Mouse (Mus musculus) bone marrow, adult 2 months (tissue): Measurements from ENCODE around the gene Tmem59.

Experiments used
- CTCF ChIP-seq: fragments of 200-500 bp; IDR thresholded peaks from 2 replicates; pipeline ENCODE4 v1.5.1; 2011; ENCODE audit warnings: low read length, control low read depth; ENCODE audit not compliant: control insufficient read depth, insufficient read depth
- POLR2A ChIP-seq: fragments of 200-500 bp; IDR thresholded peaks from 2 replicates; pipeline ENCODE4 v1.6.1; 2011; ENCODE audit warnings: low read depth, mild to moderate bottlenecking, control low read depth, low read length, borderline replicate concordance; ENCODE audit not compliant: control insufficient read depth

- TF ChIP-seq CTCF (no peak), POLR2A (no peak)
These were observed 69.9 kb downstream of the Tmem59 start for GRCm38 (mm10) chr4:107248061-107248460.
